Mouse (Mus musculus) liver, embryonic 15.5 days (tissue): ENCODE data around the gene Cacnb3. TPM values are rescaled to one million over a fixed set of nuclear protein-coding genes. Genes with fewer than 3 reads are reported as not detected.

Experiments
- ATAC-seq: fragments of 200-750 bp; cut with Nextera tagmentation; 2 replicates; pipeline ENCODE4 v1.8.0; 2017; ENCODE audit warnings: moderate number of reproducible peaks, mild to moderate bottlenecking, moderate library complexity; ENCODE audit not compliant: insufficient read depth
- H3K27ac ChIP-seq: fragments of 300-500 bp; sonication (generic); replicated peaks from 2 replicates; pipeline ENCODE4 v1.5.1; 2015; ENCODE audit warnings: mild to moderate bottlenecking, inconsistent platforms
- H3K27me3 ChIP-seq: fragments of 300-500 bp; sonication (generic); 2 replicates; pipeline ENCODE4 v1.6.1; 2015; ENCODE audit warnings: mild to moderate bottlenecking, inconsistent platforms
- H3K36me3 ChIP-seq: fragments of 300-500 bp; sonication (generic); replicated peaks from 2 replicates; pipeline ENCODE4 v1.6.1; 2015; ENCODE audit warnings: moderate library complexity, mild to moderate bottlenecking, inconsistent platforms
- H3K4me1 ChIP-seq: fragments of 300-500 bp; sonication (generic); replicated peaks from 2 replicates; pipeline ENCODE4 v1.6.1; 2015; ENCODE audit warnings: inconsistent platforms
- H3K4me2 ChIP-seq: fragments of 300-500 bp; sonication (generic); 2 replicates; pipeline ENCODE4 v1.6.1; 2015; ENCODE audit warnings: moderate library complexity, mild to moderate bottlenecking, inconsistent platforms
- H3K4me3 ChIP-seq: fragments of 300-500 bp; sonication (generic); replicated peaks from 2 replicates; pipeline ENCODE4 v1.5.1; 2015; ENCODE audit warnings: mild to moderate bottlenecking, inconsistent platforms
- H3K9ac ChIP-seq: fragments of 300-500 bp; sonication (generic); 2 replicates; pipeline ENCODE4 v1.6.1; 2015; ENCODE audit warnings: moderate library complexity, mild to moderate bottlenecking, inconsistent platforms
- H3K9me3 ChIP-seq: fragments of 300-500 bp; sonication (generic); replicated peaks from 2 replicates; pipeline ENCODE4 v1.6.1; 2016; ENCODE audit warnings: inconsistent platforms
- WGBS: fragments of 180-500 bp; shearing (Covaris S2); methylation state at CpG from one replicate; pipeline ENCODE4 v1.1.7; 2015; ENCODE audit warnings: mixed read lengths; ENCODE audit not compliant: insufficient replicate concordance; 5-methylcytosine and 5-hydroxymethylcytosine counted together
- polyA plus RNA-seq: library from polyadenylated mRNA; unstranded; fragments of >200 nt; fragmentation: Nextera tagmentation; extraction: Ambion mirVana; gene quantifications from 2 replicates; pipeline ENCODE4 v1.2.1, GENCODE M21; 2015

Gene Cacnb3
- polyA plus RNA-seq, 1 experiment from 2014 or later = 0.52 TPM

- peak within 1 kb of the TSS; percentile 82 for H3K4me3 ChIP-seq
- WGBS = under 1% methylated on average over 74 of the region's 75 CpGs
- H3K27ac ChIP-seq = peak within 1 kb of the TSS; percentile 96
- peaks cover 15% of the 10 kb centered on the region for H3K27me3 ChIP-seq
- ATAC-seq = peak; percentile 24
- H3K9me3 ChIP-seq = no peaks in the 10 kb centered on the region
- peaks cover 61% of the 10 kb centered on the region for H3K4me1 ChIP-seq
- H3K9ac ChIP-seq = peak within 1 kb of the TSS; percentile 90
- peak within 1 kb of the TSS; percentile 98 for H3K4me2 ChIP-seq
- H3K36me3 ChIP-seq = peaks cover 5% of the 10 kb centered on the region
Observed at GRCm38 (mm10) chr15:98609331-98610130, 21.1 kb upstream of the Cacnb3 start, which contains the start of gene Adcy6. Gene Adcy6, minus strand, starts transcription at chr15:98610076.

GRCm38 (mm10) chr15:98610131-98610633, 20.5 kb upstream of the Cacnb3 start:
- H3K9ac ChIP-seq = peak overlapping the region; percentile 90
- H3K36me3 ChIP-seq = no peaks in the 10 kb centered on the region
- WGBS = 9% methylated on average over 12 of the region's 12 CpGs
- H3K4me1 ChIP-seq = peaks cover 54% of the 10 kb centered on the region
- no peak for ATAC-seq
- peak overlapping the region; percentile 96; the same call in 1 of the 2 replicates for H3K27ac ChIP-seq
- H3K4me2 ChIP-seq = peak overlapping the region; percentile 98
- no peaks in the 10 kb centered on the region for H3K9me3 ChIP-seq
- H3K4me3 ChIP-seq = peak overlapping the region; percentile 82
- H3K27me3 ChIP-seq = peaks cover 15% of the 10 kb centered on the region

- ATAC-seq = no peak
- no peaks in the 10 kb centered on the region for H3K9me3 ChIP-seq
- no peaks in the 10 kb centered on the region for H3K36me3 ChIP-seq
- no peak overlapping the region for H3K9ac ChIP-seq
- H3K4me2 ChIP-seq = no peak overlapping the region
- peaks cover 42% of the 10 kb centered on the region for H3K4me1 ChIP-seq
- no peak overlapping the region for H3K27ac ChIP-seq
- H3K27me3 ChIP-seq = peaks cover 23% of the 10 kb centered on the region
- 86% methylated on average over 3 of the region's 3 CpGs for WGBS
- H3K4me3 ChIP-seq = no peak overlapping the region
Observed at GRCm38 (mm10) chr15:98612229-98612628, 18.4 kb upstream of the Cacnb3 start.

GRCm38 (mm10) chr15:98614551-98614950, 16.1 kb upstream of the Cacnb3 start:
- peaks cover 24% of the 10 kb centered on the region for H3K4me1 ChIP-seq
- peaks cover 44% of the 10 kb centered on the region for H3K27me3 ChIP-seq
- no peak overlapping the region for H3K9ac ChIP-seq
- no peak overlapping the region for H3K27ac ChIP-seq
- ATAC-seq = no peak
- H3K4me3 ChIP-seq = no peak overlapping the region
- no peak overlapping the region for H3K4me2 ChIP-seq
- 68% methylated on average over 9 of the region's 9 CpGs for WGBS
- H3K9me3 ChIP-seq = no peaks in the 10 kb centered on the region
- no peaks in the 10 kb centered on the region for H3K36me3 ChIP-seq

- no peak overlapping the region for H3K4me2 ChIP-seq
- ATAC-seq = no peak
- WGBS = 63% methylated on average over 6 of the region's 6 CpGs
Observed at GRCm38 (mm10) chr15:98614971-98615370, 15.7 kb upstream of the Cacnb3 start.

GRCm38 (mm10) chr15:98615751-98616150, 14.9 kb upstream of the Cacnb3 start:
- Histone ChIP-seq H3K4me2 (no peak overlapping the region), H3K27ac (no peak overlapping the region), H3K4me1 (peaks cover 12% of the 10 kb centered on the region), H3K4me3 (no peak overlapping the region), H3K27me3 (peaks cover 42% of the 10 kb centered on the region), H3K36me3 (no peaks in the 10 kb centered on the region), H3K9ac (no peak overlapping the region), H3K9me3 (no peaks in the 10 kb centered on the region)
- ATAC-seq = no peak
- WGBS = 69% methylated on average over 6 of the region's 6 CpGs

More at GRCm38 (mm10) chr15:98614971-98615370, 15.7 kb upstream of the Cacnb3 start:
- Histone ChIP-seq H3K4me3 (no peak overlapping the region), H3K9me3 (no peaks in the 10 kb centered on the region), H3K9ac (no peak overlapping the region), H3K27ac (no peak overlapping the region), H3K36me3 (no peaks in the 10 kb centered on the region), H3K4me1 (peaks cover 20% of the 10 kb centered on the region), H3K27me3 (peaks cover 42% of the 10 kb centered on the region)

GRCm38 (mm10) chr15:98616362-98617175, 14.1 kb upstream of the Cacnb3 start:
- peak; percentile 8; the same call in 1 of the 2 replicates for ATAC-seq
- H3K4me2 ChIP-seq = peak overlapping the region; percentile 46
- no peak overlapping the region for H3K4me3 ChIP-seq
- no peak overlapping the region for H3K27ac ChIP-seq
- H3K27me3 ChIP-seq = peaks cover 43% of the 10 kb centered on the region
- no peaks in the 10 kb centered on the region for H3K36me3 ChIP-seq
- H3K9me3 ChIP-seq = no peaks in the 10 kb centered on the region
- H3K4me1 ChIP-seq = peaks cover 9% of the 10 kb centered on the region
- WGBS = 44% methylated on average over 20 of the region's 20 CpGs
- no peak overlapping the region for H3K9ac ChIP-seq

GRCm38 (mm10) chr15:98617176-98617537, 13.5 kb upstream of the Cacnb3 start:
- Histone ChIP-seq H3K4me1 (peaks cover 9% of the 10 kb centered on the region), H3K27me3 (peaks cover 49% of the 10 kb centered on the region), H3K4me3 (no peak overlapping the region), H3K4me2 (peak overlapping the region; percentile 46), H3K9me3 (no peaks in the 10 kb centered on the region), H3K27ac (no peak overlapping the region), H3K36me3 (no peaks in the 10 kb centered on the region), H3K9ac (no peak overlapping the region)
- ATAC-seq = peak; percentile 32; the same call in 1 of the 2 replicates
- WGBS = under 1% methylated on average over 12 of the region's 12 CpGs

- no peak overlapping the region for H3K9ac ChIP-seq
- 8% methylated on average over 7 of the region's 7 CpGs for WGBS
- ATAC-seq = no peak
- no peak overlapping the region for H3K4me2 ChIP-seq
- no peaks in the 10 kb centered on the region for H3K9me3 ChIP-seq
- no peak overlapping the region for H3K27ac ChIP-seq
- peaks cover 2% of the 10 kb centered on the region; the same call in 1 of the 2 replicates for H3K4me1 ChIP-seq
- peaks cover 87% of the 10 kb centered on the region for H3K27me3 ChIP-seq
- no peaks in the 10 kb centered on the region for H3K36me3 ChIP-seq
- no peak overlapping the region for H3K4me3 ChIP-seq
Observed at GRCm38 (mm10) chr15:98622199-98622598, 8.4 kb upstream of the Cacnb3 start.

GRCm38 (mm10) chr15:98622721-98623120, 7.9 kb upstream of the Cacnb3 start:
- Histone ChIP-seq H3K9ac (no peak overlapping the region), H3K4me3 (no peak overlapping the region), H3K4me1 (no peaks in the 10 kb centered on the region), H3K4me2 (no peak overlapping the region), H3K27me3 (peaks cover 87% of the 10 kb centered on the region), H3K36me3 (no peaks in the 10 kb centered on the region), H3K9me3 (no peaks in the 10 kb centered on the region), H3K27ac (no peak overlapping the region)
- 28% methylated on average over 6 of the region's 6 CpGs for WGBS
- ATAC-seq = no peak

GRCm38 (mm10) chr15:98623361-98623821, 7.2 kb upstream of the Cacnb3 start:
- H3K27me3 ChIP-seq = peaks cover 89% of the 10 kb centered on the region
- no peak overlapping the region for H3K4me3 ChIP-seq
- ATAC-seq = no peak
- no peak overlapping the region for H3K9ac ChIP-seq
- no peak overlapping the region for H3K27ac ChIP-seq
- no peak overlapping the region for H3K4me2 ChIP-seq
- no peaks in the 10 kb centered on the region for H3K36me3 ChIP-seq
- H3K9me3 ChIP-seq = no peaks in the 10 kb centered on the region
- 35% methylated on average over 5 of the region's 5 CpGs for WGBS
- H3K4me1 ChIP-seq = no peaks in the 10 kb centered on the region
